In genomic region chr13:45001228-45001910, GRCm38 (mm10) we compare ENCODE assay signal across 8 mouse cellular contexts. TPM values are rescaled to one million over a fixed set of nuclear protein-coding genes. Genes with fewer than 3 reads are reported as not detected.
A peak's percentile ranks its signal among the peaks of the same experiment; 100 is the strongest.
DNase-seq lines count a peak whose midpoint lies in the region; ATAC-seq and TF ChIP-seq lines count a peak whose summit lies in the region.

No protein-coding gene starts in this region.

- 0 out of 2 replicates have a peak, but pooled peaks cover 3% of the 10 kb centered on the region for H3K36me3 ChIP-seq in embryonic facial prominence, embryonic 15.5 days
- peaks cover 8% of the 10 kb centered on the region; the same call in 1 of the 2 replicates for H3K36me3 ChIP-seq in lung, embryonic 14.5 days (ENCODE audit: insufficient read depth)

- peak overlapping the region; percentile 68 for H3K4me2 ChIP-seq in embryonic facial prominence, embryonic 15.5 days (replicated peaks)
- peak overlapping the region; percentile 76 for H3K4me2 ChIP-seq in lung, embryonic 14.5 days

- no peaks in the 10 kb centered on the region for H3K9me3 ChIP-seq in embryonic facial prominence, embryonic 15.5 days (replicated peaks)
- no peaks in the 10 kb centered on the region for H3K9me3 ChIP-seq in lung, embryonic 14.5 days (ENCODE audit: low read depth, low read length)

- H3K9ac ChIP-seq in embryonic facial prominence, embryonic 15.5 days = peak overlapping the region; percentile 77
- H3K9ac ChIP-seq in lung, embryonic 14.5 days = peak overlapping the region; percentile 83

- under 1% methylated on average over 52 of the region's 52 CpGs for WGBS in embryonic facial prominence, embryonic 15.5 days
- under 1% methylated on average over 51 of the region's 52 CpGs for WGBS in lung, embryonic 14.5 days
- under 1% methylated on average over 52 of the region's 52 CpGs for WGBS in olfactory bulb, adult 2 months

- no peak for TF ChIP-seq CTCF in lung, embryonic 14.5 days (IDR thresholded peaks at IDR 0.05; ENCODE audit: low read depth)
- no peak for TF ChIP-seq CTCF in olfactory bulb, adult 2 months (IDR thresholded peaks at IDR 0.05; ENCODE audit: insufficient read depth, low read depth, low read length)

- H3K27ac ChIP-seq in embryonic facial prominence, embryonic 15.5 days (replicated peaks) = peak overlapping the region; percentile 49
- H3K27ac ChIP-seq in lung, embryonic 14.5 days (ENCODE audit: low read depth) = peak overlapping the region; percentile 80
- no peak overlapping the region for H3K27ac ChIP-seq in olfactory bulb, adult 2 months (ENCODE audit: insufficient read depth, low read depth, low read length)

- peaks cover 21% of the 10 kb centered on the region for H3K4me1 ChIP-seq in embryonic facial prominence, embryonic 15.5 days
- H3K4me1 ChIP-seq in lung, embryonic 14.5 days (ENCODE audit: insufficient read depth) = no peaks in the 10 kb centered on the region
- no peaks in the 10 kb centered on the region for H3K4me1 ChIP-seq in olfactory bulb, adult 2 months (ENCODE audit: control insufficient read depth, insufficient read depth, low read length)

- ATAC-seq in embryonic facial prominence, embryonic 15.5 days (ENCODE audit: insufficient number of reproducible peaks, low FRiP score, low TSS enrichment, low read depth) = peak; percentile 69
- ATAC-seq in lung, embryonic 14.5 days (ENCODE audit: insufficient read depth) = peak; percentile 82

- peak; percentile 32 for DNase-seq in ES-CJ7 (ENCODE audit: low read depth, low spot score)
- peak; percentile 70 for DNase-seq in adrenal gland, postnatal 25 days
- DNase-seq in heart, adult 8-10 months (ENCODE audit: low spot score) = peak; percentile 84
- peak; percentile 88 for DNase-seq in kidney, adult 9 months
- peak; percentile 81 for DNase-seq in lung, embryonic 14.5 days
- DNase-seq in yolk sac, embryonic 10.5 days (ENCODE audit: low spot score) = peak; percentile 88

- TF ChIP-seq POLR2A in olfactory bulb, adult 2 months (IDR thresholded peaks at IDR 0.05; ENCODE audit: insufficient read depth, low read depth, low read length) = no peak

- no peaks in the 10 kb centered on the region for H3K27me3 ChIP-seq in embryonic facial prominence, embryonic 15.5 days
- no peaks in the 10 kb centered on the region for H3K27me3 ChIP-seq in lung, embryonic 14.5 days (ENCODE audit: insufficient read depth, low read length)

- peak overlapping the region; percentile 88 for H3K4me3 ChIP-seq in embryonic facial prominence, embryonic 15.5 days (replicated peaks)
- H3K4me3 ChIP-seq in lung, embryonic 14.5 days (ENCODE audit: low read depth, low read length) = peak overlapping the region; percentile 85
- H3K4me3 ChIP-seq in olfactory bulb, adult 2 months (ENCODE audit: insufficient read depth, low read depth, low read length) = peak overlapping the region; percentile 73

RNA-seq across cellular contexts. Expression of gene Dtnbp1, which starts 0.6 kb away (rescaled TPM):
- 41.4 and 56.1 TPM in 2 replicates for total RNA-seq in adrenal gland, postnatal 25 days (2021)
- polyA plus RNA-seq in embryonic facial prominence, embryonic 15.5 days (2015; fragmentation: Nextera tagmentation; extraction: Ambion mirVana) = 63.8 and 65.7 TPM in 2 replicates
- total RNA-seq in heart, adult 8-10 months (2022) = 100 to 1,000 TPM; 126 to 144 (median 133) TPM
- 73.3 and 75.8 TPM in 2 replicates for polyA plus RNA-seq in lung, embryonic 14.5 days (2014; fragmentation: Nextera tagmentation; extraction: Ambion mirVana)
- polyA plus RNA-seq in olfactory bulb, adult 2 months (2012; ENCODE audit: insufficient read depth, insufficient read length, low replicate concordance, missing spikeins) = not detected in 2 replicates

Comparison
In these comparisons a context has a peak if more than half of its experiments do, and no peak if none do; other contexts are left out.
1. DNase-seq: peak in every context shown above with its lines; median percentile 88 in kidney, adult 9 months; 88 in yolk sac, embryonic 10.5 days; 84 in heart, adult 8-10 months; 81 in lung, embryonic 14.5 days; 70 in adrenal gland, postnatal 25 days; 32 in ES-CJ7.